Comparison of ENCODE assay signal across 8 mouse cellular contexts in the genomic region with DNA sequence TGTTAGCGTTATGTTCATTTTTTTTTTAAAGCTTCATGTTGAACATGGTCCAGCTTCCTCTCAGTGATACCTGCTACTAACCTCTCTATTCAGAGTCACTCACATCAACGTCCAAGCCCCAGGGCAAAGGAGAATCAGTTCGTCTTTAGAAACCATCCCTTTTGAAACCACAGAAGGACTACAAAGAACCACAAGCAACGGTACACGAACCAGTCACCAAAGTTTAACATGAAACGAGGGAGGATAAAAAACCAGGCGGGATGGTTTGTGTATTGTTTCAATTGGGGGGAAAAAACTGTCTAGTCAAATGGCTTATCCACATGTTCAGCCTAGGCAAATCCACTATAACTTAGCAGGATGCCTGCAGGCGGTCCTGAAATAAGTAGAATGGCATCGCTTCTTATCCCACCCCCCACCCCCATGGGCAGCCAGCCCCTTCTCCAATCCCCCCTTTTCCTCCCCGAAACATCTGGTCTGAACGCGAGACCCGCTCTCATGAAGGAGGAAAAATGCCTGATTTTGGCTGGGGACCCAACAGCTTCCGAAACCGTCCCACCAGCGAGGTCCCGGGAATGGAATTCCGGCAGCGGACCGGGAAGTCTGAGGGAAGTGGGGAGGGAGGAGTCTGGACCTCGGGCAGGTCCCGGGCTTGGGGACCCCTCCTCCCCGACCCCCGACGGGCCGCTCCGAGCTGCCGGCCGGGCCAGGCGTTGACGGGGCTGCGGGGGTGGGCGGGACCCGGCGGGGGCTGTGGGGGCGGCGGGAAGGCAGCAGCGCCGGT. TPM values are rescaled to one million over a fixed set of nuclear protein-coding genes. Genes with fewer than 3 reads are reported as not detected.
A peak's percentile ranks its signal among the peaks of the same experiment; 100 is the strongest.
DNase-seq lines count a peak whose midpoint lies in the region; ATAC-seq lines count a peak whose summit lies in the region.

No protein-coding gene starts in this region.

- H3K36me3 ChIP-seq in forebrain, embryonic 10.5 days (replicated peaks), result no peaks in the 10 kb centered on the region
- no peaks in the 10 kb centered on the region for H3K36me3 ChIP-seq in hindbrain, embryonic 14.5 days (replicated peaks; ENCODE audit: control insufficient read depth, insufficient read depth)
- no peaks in the 10 kb centered on the region for H3K36me3 ChIP-seq in liver, embryonic 16.5 days (ENCODE audit: control insufficient read depth, insufficient read depth)
- H3K36me3 ChIP-seq in stomach, embryonic 15.5 days, result no peaks in the 10 kb centered on the region

- H3K4me1 ChIP-seq in forebrain, embryonic 10.5 days, result peaks cover 29% of the 10 kb centered on the region
- H3K4me1 ChIP-seq in hindbrain, embryonic 14.5 days (replicated peaks; ENCODE audit: control insufficient read depth, insufficient read depth, low read length), result peaks cover 11% of the 10 kb centered on the region
- H3K4me1 ChIP-seq in liver, embryonic 16.5 days (ENCODE audit: control insufficient read depth, low read depth, low read length), result peaks cover 10% of the 10 kb centered on the region
- peaks cover 14% of the 10 kb centered on the region; the same call in 1 of the 2 replicates for H3K4me1 ChIP-seq in stomach, embryonic 15.5 days

- H3K9ac ChIP-seq in hindbrain, embryonic 14.5 days, result peak overlapping the region; percentile 82
- H3K9ac ChIP-seq in liver, embryonic 16.5 days (ENCODE audit: low read depth, low read length), result peak overlapping the region; percentile 62
- H3K9ac ChIP-seq in stomach, embryonic 15.5 days, result peak overlapping the region; percentile 76

- no peak for ATAC-seq in CD4-positive, CD25-positive, alpha-beta regulatory T cell, adult 4 months
- no peak; the same call in 1 of the 2 replicates for ATAC-seq in hindbrain, embryonic 14.5 days (ENCODE audit: low FRiP score)
- peak; percentile 30 for ATAC-seq in liver, embryonic 16.5 days (ENCODE audit: low read depth)
- no peak for ATAC-seq in stomach, embryonic 15.5 days (ENCODE audit: insufficient read depth, low FRiP score, low read depth)

- peak overlapping the region; percentile 72 for H3K4me2 ChIP-seq in hindbrain, embryonic 14.5 days (replicated peaks)
- peak overlapping the region; percentile 63 for H3K4me2 ChIP-seq in liver, embryonic 16.5 days (ENCODE audit: low read depth, low read length)
- peak overlapping the region; percentile 89 for H3K4me2 ChIP-seq in stomach, embryonic 15.5 days

- H3K4me3 ChIP-seq in forebrain, embryonic 10.5 days, result peak overlapping the region; percentile 80
- H3K4me3 ChIP-seq in hindbrain, embryonic 14.5 days (replicated peaks; ENCODE audit: low read length), result peak overlapping the region; percentile 80
- H3K4me3 ChIP-seq in liver, embryonic 16.5 days (ENCODE audit: low read depth, low read length), result peak overlapping the region; percentile 61
- peak overlapping the region; percentile 87 for H3K4me3 ChIP-seq in stomach, embryonic 15.5 days (replicated peaks)

- peaks cover 17% of the 10 kb centered on the region for H3K27me3 ChIP-seq in forebrain, embryonic 10.5 days (ENCODE audit: poor library complexity, severe bottlenecking)
- no peaks in the 10 kb centered on the region for H3K27me3 ChIP-seq in hindbrain, embryonic 14.5 days (ENCODE audit: control insufficient read depth, insufficient read depth, low read length)
- peaks cover 20% of the 10 kb centered on the region for H3K27me3 ChIP-seq in liver, embryonic 16.5 days (ENCODE audit: control insufficient read depth, insufficient read depth, low read depth, low read length)
- no peaks in the 10 kb centered on the region for H3K27me3 ChIP-seq in stomach, embryonic 15.5 days (replicated peaks)

- 3% methylated on average over 37 of the region's 39 CpGs for WGBS in forebrain, embryonic 10.5 days
- 2% methylated on average over 38 of the region's 39 CpGs for WGBS in hindbrain, embryonic 14.5 days
- WGBS in liver, embryonic 16.5 days (ENCODE audit: insufficient replicate concordance), result 1% methylated on average over 34 of the region's 39 CpGs
- WGBS in stomach, embryonic 15.5 days, result 2% methylated on average over 37 of the region's 39 CpGs

- peak; percentile 34 for DNase-seq in CD4-positive, CD25-positive, alpha-beta regulatory T cell, adult 2 months (ENCODE audit: low read depth, low spot score)
- peak; percentile 29 for DNase-seq in CD4-positive helper T cell, adult 2 months (ENCODE audit: low read depth, low spot score)
- no peak for DNase-seq in forebrain, embryonic 10.5 days (ENCODE audit: extremely low spot score, low spot score)
- peak; percentile 29 for DNase-seq in hindbrain, embryonic 14.5 days (ENCODE audit: low spot score)
- no peak for DNase-seq in urinary bladder, postnatal 36 days (ENCODE audit: low spot score in 2 of 2)

- no peaks in the 10 kb centered on the region for H3K9me3 ChIP-seq in forebrain, embryonic 10.5 days
- no peaks in the 10 kb centered on the region for H3K9me3 ChIP-seq in hindbrain, embryonic 14.5 days (ENCODE audit: control insufficient read depth, low read length)
- no peaks in the 10 kb centered on the region for H3K9me3 ChIP-seq in liver, embryonic 16.5 days (replicated peaks; ENCODE audit: control insufficient read depth, low read length)
- H3K9me3 ChIP-seq in stomach, embryonic 15.5 days, result no peaks in the 10 kb centered on the region

- peak overlapping the region; percentile 96 for H3K27ac ChIP-seq in forebrain, embryonic 10.5 days
- peak overlapping the region; percentile 85 for H3K27ac ChIP-seq in hindbrain, embryonic 14.5 days
- peak overlapping the region; percentile 15 for H3K27ac ChIP-seq in liver, embryonic 16.5 days (ENCODE audit: low read length)
- peak overlapping the region; percentile 92 for H3K27ac ChIP-seq in stomach, embryonic 15.5 days

RNA-seq across cellular contexts. Expression of a gene that starts 0.7 kb away (rescaled TPM):
- 10 to 100 TPM in 1 of 2 experiments, 1 to 10 TPM in 1; 7.7 to 16.0 TPM for polyA plus RNA-seq in CD4-positive, CD25-positive, alpha-beta regulatory T cell, adult 4 months (2017; shearing (Covaris generic))
- polyA plus RNA-seq in forebrain, embryonic 10.5 days (2016; fragmentation: Nextera tagmentation; extraction: Ambion mirVana), result 14.3 and 16.9 TPM in 2 replicates
- 9.0 and 9.2 TPM in 2 replicates for polyA plus RNA-seq in hindbrain, embryonic 14.5 days (2014; fragmentation: Nextera tagmentation; extraction: Ambion mirVana)
- 2.9 and 3.0 TPM in 2 replicates for polyA plus RNA-seq in liver, embryonic 16.5 days (2015; fragmentation: Nextera tagmentation; extraction: Ambion mirVana)
- 18.2 and 21.3 TPM in 2 replicates for polyA plus RNA-seq in stomach, embryonic 15.5 days (2015; fragmentation: Nextera tagmentation; extraction: Ambion mirVana)

RNA-seq across cellular contexts. Expression of a gene that starts 23.1 kb away (rescaled TPM):
- polyA plus RNA-seq in CD4-positive, CD25-positive, alpha-beta regulatory T cell, adult 4 months (2017; shearing (Covaris generic)), result 1,000 to 10,000 TPM; 1,029 to 1,509 TPM
- 267 and 272 TPM in 2 replicates for polyA plus RNA-seq in forebrain, embryonic 10.5 days (2016; fragmentation: Nextera tagmentation; extraction: Ambion mirVana)
- 262 and 272 TPM in 2 replicates for polyA plus RNA-seq in hindbrain, embryonic 14.5 days (2014; fragmentation: Nextera tagmentation; extraction: Ambion mirVana)
- polyA plus RNA-seq in liver, embryonic 16.5 days (2015; fragmentation: Nextera tagmentation; extraction: Ambion mirVana), result 309 and 359 TPM in 2 replicates
- 425 and 426 TPM in 2 replicates for polyA plus RNA-seq in stomach, embryonic 15.5 days (2015; fragmentation: Nextera tagmentation; extraction: Ambion mirVana)

Comparison
In these comparisons a context has a peak if more than half of its experiments do, and no peak if none do; other contexts are left out.
1. DNase-seq: peak in CD4-positive, CD25-positive, alpha-beta regulatory T cell, adult 2 months (single experiment), CD4-positive helper T cell, adult 2 months (single experiment) and hindbrain, embryonic 14.5 days (single experiment); none in forebrain, embryonic 10.5 days (single experiment) and urinary bladder, postnatal 36 days (0 of 2).
2. H3K27ac ChIP-seq: peak in every context shown above with its lines; median percentile 96 in forebrain, embryonic 10.5 days; 92 in stomach, embryonic 15.5 days; 85 in hindbrain, embryonic 14.5 days; 15 in liver, embryonic 16.5 days.
3. Peak in every context shown above with its lines, with median percentiles within 50 percentile points of each other: H3K4me3 ChIP-seq, H3K4me2 ChIP-seq and H3K9ac ChIP-seq.